Mouse (Mus musculus): Measurements from ENCODE around the gene Rasip1.
A peak's percentile ranks its signal among the peaks of the same experiment; 100 is the strongest.

The Rasip1 gene

GRCm38 (mm10) chr7:45625481-45625880 lies 1.8 kb upstream of the Rasip1 start:
- DNase-seq: no peak

GRCm38 (mm10) chr7:45626571-45627076 lies 664 bp upstream of the Rasip1 start:
- no peak for DNase-seq

- DNase-seq: peak; percentile 81 to 95
Observed at GRCm38 (mm10) chr7:45628364-45629294, 1.3 kb downstream of the Rasip1 start.

GRCm38 (mm10) chr7:45630064-45630907 lies 3.0 kb downstream of the Rasip1 start:
- no peak for DNase-seq

- no peak for DNase-seq
Observed at GRCm38 (mm10) chr7:45632499-45632898, 5.2 kb downstream of the Rasip1 start.

- DNase-seq: no peak
Observed at GRCm38 (mm10) chr7:45634946-45635681, 7.8 kb downstream of the Rasip1 start.

GRCm38 (mm10) chr7:45635711-45636688 lies 8.7 kb downstream of the Rasip1 start:
- no peak for DNase-seq

- DNase-seq: no peak
Observed at GRCm38 (mm10) chr7:45637710-45638109, 10.4 kb downstream of the Rasip1 start.

- no peak for DNase-seq
Observed at GRCm38 (mm10) chr7:45638623-45639401, 11.5 kb downstream of the Rasip1 start.

- no peak for DNase-seq
Observed at GRCm38 (mm10) chr7:45639561-45640027, 12.3 kb downstream of the Rasip1 start, which contains the start of gene Mamstr. TSS of gene Mamstr (plus strand) at chr7:45639977.

GRCm38 (mm10) chr7:45640191-45640957 lies 13.1 kb downstream of the Rasip1 start:
- no peak for DNase-seq

- DNase-seq: no peak
Observed at GRCm38 (mm10) chr7:45641391-45642040, 14.2 kb downstream of the Rasip1 start.

GRCm38 (mm10) chr7:45642083-45642482 lies 14.8 kb downstream of the Rasip1 start:
- no peak for DNase-seq

GRCm38 (mm10) chr7:45642503-45643255 lies 15.4 kb downstream of the Rasip1 start:
- no peak for DNase-seq

- peak; percentile 58 to 68 for DNase-seq
Observed at GRCm38 (mm10) chr7:45643441-45644178, 16.3 kb downstream of the Rasip1 start.

- DNase-seq: no peak
Observed at GRCm38 (mm10) chr7:45644183-45644582, 16.9 kb downstream of the Rasip1 start.

- DNase-seq: no peak
Observed at GRCm38 (mm10) chr7:45644872-45645590, 17.7 kb downstream of the Rasip1 start.

All from spleen, adult 18-20 months (tissue).